Mouse (Mus musculus): ENCODE data around the gene Gm1527. TPM values are rescaled to one million over a fixed set of nuclear protein-coding genes. Genes with fewer than 3 reads are reported as not detected.
A peak's percentile ranks its signal among the peaks of the same experiment; 100 is the strongest.

Gm1527 gene
- total and polyA plus RNA-seq, 3 experiments = not detected

DNA sequence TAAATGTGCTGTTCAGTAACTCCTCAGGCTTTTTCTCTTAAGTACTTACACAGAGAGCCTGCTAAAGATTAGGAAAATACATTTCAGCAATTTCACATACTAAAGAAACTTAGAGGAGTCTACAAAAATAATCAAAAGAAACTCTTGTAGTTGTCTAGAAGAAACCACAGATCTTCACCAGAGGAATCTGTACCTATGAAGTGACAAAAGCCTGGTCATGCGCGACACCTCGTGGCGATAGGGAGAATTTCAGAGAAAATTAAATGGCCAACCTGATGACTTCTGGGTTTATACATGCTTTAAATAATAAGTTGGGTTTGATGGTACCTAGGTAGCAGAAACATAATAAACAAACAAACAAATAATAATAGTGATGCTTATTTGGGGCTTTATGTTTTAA is 76.4 kb downstream of the Gm1527 start:
- H3K36me3 ChIP-seq (replicated peaks) = no peaks in the 10 kb centered on the region
- TF ChIP-seq CTCF (IDR thresholded peaks at IDR 0.05; ENCODE audit: low read depth, low read length) = 0 out of 2 replicates have a peak, but pooled peaks have one; percentile 8
- TF ChIP-seq GATA2 (IDR thresholded peaks at IDR 0.05; ENCODE audit: borderline replicate concordance, low read depth, low read length) = no peak
- no peak for TF ChIP-seq TAL1 (conservative IDR thresholded peaks at IDR 0.05; ENCODE audit: low read depth, low read length)
- no peak for TF ChIP-seq GATA1 (IDR thresholded peaks at IDR 0.05; ENCODE audit: borderline replicate concordance, low read length)
- TF ChIP-seq POLR2AphosphoS5 (IDR thresholded peaks at IDR 0.05; ENCODE audit: insufficient replicate concordance, low read depth, low read length) = no peak
- H3K27me3 ChIP-seq (ENCODE audit: insufficient read depth, low read length) = peaks cover 3% of the 10 kb centered on the region; the same call in 1 of the 2 replicates
- no peak for ATAC-seq (ENCODE audit: extremely low read depth, insufficient number of reproducible peaks, low FRiP score, poor library complexity, severe bottlenecking)
- no peak overlapping the region for H3K4me3 ChIP-seq (ENCODE audit: low read depth, low read length)
- no peaks in the 10 kb centered on the region for H3K9me3 ChIP-seq (replicated peaks)
- no peaks in the 10 kb centered on the region for H3K4me1 ChIP-seq (ENCODE audit: insufficient read depth, low read depth, low read length)
- DNase-seq (ENCODE audit: low spot score) = peak; percentile 4

Other genes starting within 250 kb of the Gm1527 start
- gene Slc2a2, start 194.7 kb upstream of the Gm1527 start, total RNA-seq (2014; fragmentation: Nextera tagmentation) = 7.1 and 7.9 TPM in 2 replicates
- 1.3 and 1.5 TPM in 2 replicates for gene Slc2a2, start 194.7 kb upstream of the Gm1527 start, total RNA-seq (2017)
- 0.12 and 0.24 TPM in 2 replicates for gene Slc2a2, start 194.7 kb upstream of the Gm1527 start, polyA plus RNA-seq (2012)
- gene Eif5a2, start 111.3 kb upstream of the Gm1527 start, total RNA-seq (2014; fragmentation: Nextera tagmentation) = 37.7 and 42.7 TPM in 2 replicates
- 50.2 and 56.1 TPM in 2 replicates for gene Eif5a2, start 111.3 kb upstream of the Gm1527 start, total RNA-seq (2017)
- 2.2 and 2.4 TPM in 2 replicates for gene Eif5a2, start 111.3 kb upstream of the Gm1527 start, polyA plus RNA-seq (2012)
- 114 and 119 TPM in 2 replicates for gene Rpl22l1, start 87.2 kb upstream of the Gm1527 start, total RNA-seq (2014; fragmentation: Nextera tagmentation)
- 465 and 524 TPM in 2 replicates for gene Rpl22l1, start 87.2 kb upstream of the Gm1527 start, total RNA-seq (2017)
- 16.7 and 20.6 TPM in 2 replicates for gene Rpl22l1, start 87.2 kb upstream of the Gm1527 start, polyA plus RNA-seq (2012)
- gene Egfem1, start 189.4 kb downstream of the Gm1527 start, total RNA-seq (2014; fragmentation: Nextera tagmentation) = not detected in 2 replicates
- 0.12 and 0.22 TPM in 2 replicates for gene Egfem1, start 189.4 kb downstream of the Gm1527 start, total RNA-seq (2017)
- not detected in 2 replicates for gene Egfem1, start 189.4 kb downstream of the Gm1527 start, polyA plus RNA-seq (2012)

All from G1E (cell line).